Mouse (Mus musculus): Measurements from ENCODE around the gene Tfg.

Tfg gene

DNA sequence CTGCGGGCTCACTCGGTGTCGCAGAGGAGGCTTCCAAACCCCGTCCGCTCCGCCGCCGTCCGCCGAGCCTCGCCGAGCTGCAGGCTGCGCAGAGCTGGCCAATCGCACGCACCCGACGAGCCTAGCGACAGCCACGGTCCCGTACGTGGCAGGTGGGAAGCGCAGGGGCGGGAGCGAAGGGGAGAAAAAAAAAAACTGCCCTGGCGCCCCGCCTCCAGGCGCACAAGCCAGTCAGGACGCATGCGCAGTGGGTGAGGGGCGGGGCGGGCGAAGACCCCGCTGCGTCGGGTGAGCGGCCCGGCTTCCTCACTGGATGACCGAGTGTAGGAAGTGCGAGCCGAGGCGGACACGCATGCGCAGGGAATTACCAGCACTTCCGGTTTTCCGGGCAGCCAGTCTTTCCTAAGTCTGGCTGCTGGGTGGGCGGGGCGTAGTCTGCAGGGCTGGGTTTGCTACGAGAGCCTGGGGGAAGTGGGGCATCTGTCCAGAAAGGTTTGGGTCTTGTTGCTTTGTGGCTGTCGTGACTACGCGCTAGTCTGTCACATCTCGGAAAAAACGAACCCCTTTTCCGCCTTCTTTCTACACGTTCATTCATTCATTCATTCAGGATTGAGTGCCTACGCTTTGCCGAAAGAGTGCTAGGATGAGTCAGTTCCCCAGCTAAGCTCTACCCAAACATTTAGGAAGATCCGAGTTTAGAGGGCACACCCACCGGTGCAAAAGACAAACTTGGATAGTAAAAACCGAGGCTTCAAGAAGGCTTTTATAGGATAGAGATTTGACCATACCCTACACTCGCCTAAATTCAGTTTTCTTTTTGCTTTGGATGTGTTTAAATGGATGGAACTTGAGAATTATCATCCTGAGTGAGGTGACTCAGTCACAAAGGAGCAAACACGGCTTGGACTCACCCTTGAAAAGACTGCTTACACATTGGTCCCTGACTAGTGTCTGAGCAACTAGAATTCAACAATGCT lies at the start of gene Tfg:
Gene Tfg (minus strand): TSS at position 227 of the 977 bp plus-strand sequence.
- Histone ChIP-seq H3K4me3 (replicated peaks; ENCODE audit: low read length) (peak within 1 kb of the TSS; percentile 91), H3K4me1 (replicated peaks; ENCODE audit: low read depth, low read length) (peaks cover 20% of the 10 kb centered on the region), H3K9me3 (ENCODE audit: low read length) (no peaks in the 10 kb centered on the region), H3K36me3 (ENCODE audit: insufficient read depth, low read length) (peaks cover 9% of the 10 kb centered on the region), H3K27me3 (ENCODE audit: insufficient read depth, low read length) (no peaks in the 10 kb centered on the region)
- TF ChIP-seq CTCF (conservative IDR thresholded peaks at IDR 0.05; ENCODE audit: low read length) (no peak), NANOG (IDR thresholded peaks at IDR 0.05; ENCODE audit: borderline replicate concordance, low read length) (no peak), POU5F1 (IDR thresholded peaks at IDR 0.05; ENCODE audit: borderline replicate concordance, low read length) (no peak)

DNA sequence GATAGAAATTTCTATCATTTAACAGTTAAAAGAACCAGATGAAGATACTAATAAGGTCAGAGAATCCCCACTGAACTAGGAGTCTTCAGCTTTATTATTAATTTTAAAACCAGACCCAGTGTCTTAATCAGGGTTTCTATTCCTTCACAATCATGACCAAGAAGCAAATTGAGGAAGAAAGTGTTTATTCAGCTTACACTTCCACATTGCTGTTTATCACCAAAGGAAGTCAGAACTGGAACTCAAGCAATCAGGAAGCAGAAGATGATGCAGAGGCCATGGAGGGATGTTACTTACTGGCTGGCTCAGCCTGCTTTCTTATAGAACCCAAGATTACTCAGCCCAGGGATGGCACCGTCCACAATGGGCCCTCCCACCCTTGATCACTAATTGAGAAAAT lies 11.8 kb upstream of the Tfg start:
- Histone ChIP-seq H3K4me3 (replicated peaks; ENCODE audit: low read length) (no peak overlapping the region), H3K36me3 (ENCODE audit: insufficient read depth, low read length) (no peaks in the 10 kb centered on the region), H3K4me1 (replicated peaks; ENCODE audit: low read depth, low read length) (no peaks in the 10 kb centered on the region), H3K27me3 (ENCODE audit: insufficient read depth, low read length) (no peaks in the 10 kb centered on the region), H3K9me3 (ENCODE audit: low read length) (no peaks in the 10 kb centered on the region)
- TF ChIP-seq POU5F1 (IDR thresholded peaks at IDR 0.05; ENCODE audit: borderline replicate concordance, low read length) (no peak), NANOG (IDR thresholded peaks at IDR 0.05; ENCODE audit: borderline replicate concordance, low read length) (no peak), CTCF (conservative IDR thresholded peaks at IDR 0.05; ENCODE audit: low read length) (no peak)

DNA sequence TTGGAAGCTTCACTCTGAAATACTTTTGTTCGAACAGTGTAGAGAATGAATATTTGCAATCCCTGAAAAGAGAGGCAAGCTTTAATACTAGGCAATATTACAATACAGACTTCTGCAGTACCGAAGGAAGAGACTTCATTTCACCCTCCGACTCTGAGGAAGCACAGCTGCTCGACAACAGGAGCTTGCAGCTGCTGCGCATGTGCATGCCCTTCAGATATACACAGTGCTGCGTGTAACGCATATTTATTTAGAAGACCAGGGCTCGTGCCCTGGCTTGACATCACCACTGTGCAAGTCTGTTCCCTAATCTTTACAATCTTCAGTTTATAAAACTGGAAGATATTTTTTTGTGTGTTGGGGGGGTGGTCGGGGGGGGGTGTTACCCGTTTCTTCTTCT lies 7.7 kb upstream of the Tfg start:
- no peaks in the 10 kb centered on the region for H3K4me1 ChIP-seq (replicated peaks; ENCODE audit: low read depth, low read length)
- TF ChIP-seq CTCF (conservative IDR thresholded peaks at IDR 0.05; ENCODE audit: low read length), result no peak
- TF ChIP-seq NANOG (IDR thresholded peaks at IDR 0.05; ENCODE audit: borderline replicate concordance, low read length), result no peak
- no peak for TF ChIP-seq POU5F1 (IDR thresholded peaks at IDR 0.05; ENCODE audit: borderline replicate concordance, low read length)
- H3K36me3 ChIP-seq (ENCODE audit: insufficient read depth, low read length), result no peaks in the 10 kb centered on the region
- no peaks in the 10 kb centered on the region for H3K27me3 ChIP-seq (ENCODE audit: insufficient read depth, low read length)
- H3K9me3 ChIP-seq (ENCODE audit: low read length), result no peaks in the 10 kb centered on the region
- H3K4me3 ChIP-seq (replicated peaks; ENCODE audit: low read length), result no peak overlapping the region

DNA sequence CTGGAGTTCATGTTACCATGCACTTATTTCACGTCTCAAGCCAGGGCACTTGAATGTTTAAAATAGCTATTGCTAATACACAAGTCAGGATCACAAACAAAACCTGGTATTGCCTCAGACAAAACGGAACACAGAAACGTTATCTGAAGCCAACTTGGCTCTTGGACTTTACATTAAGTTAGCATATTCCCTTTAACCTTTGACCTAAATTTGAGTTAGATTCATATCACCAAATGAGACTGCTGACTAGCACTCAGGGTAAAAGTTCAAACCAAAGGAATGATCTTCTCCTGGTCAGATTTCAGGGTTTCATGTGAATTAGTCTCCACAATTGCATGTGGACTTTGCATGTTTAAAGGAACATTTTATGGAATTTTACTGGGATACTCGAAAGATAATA lies 5.1 kb upstream of the Tfg start:
- no peak for TF ChIP-seq POU5F1 (IDR thresholded peaks at IDR 0.05; ENCODE audit: borderline replicate concordance, low read length)
- no peak for TF ChIP-seq CTCF (conservative IDR thresholded peaks at IDR 0.05; ENCODE audit: low read length)
- TF ChIP-seq NANOG (IDR thresholded peaks at IDR 0.05; ENCODE audit: borderline replicate concordance, low read length), result no peak
- Histone ChIP-seq H3K27me3 (ENCODE audit: insufficient read depth, low read length) (no peaks in the 10 kb centered on the region), H3K4me1 (replicated peaks; ENCODE audit: low read depth, low read length) (peaks cover 9% of the 10 kb centered on the region), H3K9me3 (ENCODE audit: low read length) (no peaks in the 10 kb centered on the region), H3K36me3 (ENCODE audit: insufficient read depth, low read length) (no peaks in the 10 kb centered on the region), H3K4me3 (replicated peaks; ENCODE audit: low read length) (no peak overlapping the region)

DNA sequence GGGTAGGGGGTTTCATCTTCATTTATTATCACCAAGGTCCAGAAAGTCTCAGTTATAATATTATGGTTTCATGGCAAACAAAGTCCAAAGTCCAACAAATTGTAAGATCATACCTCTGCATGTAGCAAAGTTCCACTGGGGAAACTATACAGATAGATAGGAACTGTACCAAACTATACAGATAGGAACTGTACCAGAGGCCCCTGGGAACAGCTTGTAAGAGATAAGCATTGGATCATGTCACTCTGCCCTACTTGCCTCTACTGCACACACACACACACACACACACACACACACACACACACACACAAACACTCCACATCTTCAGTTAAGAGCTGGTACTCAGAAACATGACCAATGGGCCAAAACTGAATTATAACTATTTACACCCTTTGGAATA lies 1.8 kb upstream of the Tfg start:
- Histone ChIP-seq H3K27me3 (ENCODE audit: insufficient read depth, low read length) (no peaks in the 10 kb centered on the region), H3K4me3 (replicated peaks; ENCODE audit: low read length) (no peak overlapping the region), H3K4me1 (replicated peaks; ENCODE audit: low read depth, low read length) (peaks cover 20% of the 10 kb centered on the region), H3K9me3 (ENCODE audit: low read length) (no peaks in the 10 kb centered on the region), H3K36me3 (ENCODE audit: insufficient read depth, low read length) (no peaks in the 10 kb centered on the region)
- TF ChIP-seq NANOG (IDR thresholded peaks at IDR 0.05; ENCODE audit: borderline replicate concordance, low read length), result no peak
- TF ChIP-seq POU5F1 (IDR thresholded peaks at IDR 0.05; ENCODE audit: borderline replicate concordance, low read length), result no peak
- TF ChIP-seq CTCF (conservative IDR thresholded peaks at IDR 0.05; ENCODE audit: low read length), result no peak

DNA sequence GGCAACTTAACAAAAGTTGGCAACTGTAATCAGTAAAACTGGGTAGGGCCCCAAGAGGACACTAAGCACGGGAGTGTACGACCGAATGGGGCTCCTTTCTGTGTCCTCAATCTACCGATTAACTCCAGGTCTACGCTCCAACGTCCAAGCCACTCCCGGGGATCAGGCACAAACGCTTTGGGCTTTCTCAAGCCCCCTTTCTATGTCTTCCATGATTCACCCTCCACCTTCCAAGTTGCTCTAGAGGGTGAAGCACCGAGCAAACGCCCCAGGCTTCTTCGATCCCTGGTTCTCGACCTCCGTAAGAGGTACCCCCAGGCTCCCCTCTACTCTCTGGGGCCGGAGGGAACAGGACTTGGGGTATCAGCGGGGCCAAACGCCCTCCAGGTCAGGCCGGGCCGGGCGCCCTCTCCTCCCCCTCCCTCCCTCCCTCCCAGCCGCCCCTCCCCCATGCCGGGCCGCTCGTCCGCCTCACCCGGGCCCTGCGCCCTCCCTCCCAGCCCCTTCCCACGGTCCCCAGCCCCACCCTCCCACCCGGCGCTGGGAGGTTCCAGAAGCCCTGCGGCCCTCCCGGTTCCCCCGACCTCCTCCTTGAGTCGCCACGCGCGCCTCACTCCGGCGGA lies 582 bp downstream of the Tfg start:
- Histone ChIP-seq H3K36me3 (ENCODE audit: insufficient read depth, low read length) (peaks cover 17% of the 10 kb centered on the region), H3K4me3 (replicated peaks; ENCODE audit: low read length) (peak overlapping the region; percentile 91), H3K9me3 (ENCODE audit: low read length) (no peaks in the 10 kb centered on the region), H3K4me1 (replicated peaks; ENCODE audit: low read depth, low read length) (peaks cover 20% of the 10 kb centered on the region), H3K27me3 (ENCODE audit: insufficient read depth, low read length) (no peaks in the 10 kb centered on the region)
- no peak for TF ChIP-seq CTCF (conservative IDR thresholded peaks at IDR 0.05; ENCODE audit: low read length)
- TF ChIP-seq POU5F1 (IDR thresholded peaks at IDR 0.05; ENCODE audit: borderline replicate concordance, low read length), result no peak
- TF ChIP-seq NANOG (IDR thresholded peaks at IDR 0.05; ENCODE audit: borderline replicate concordance, low read length), result no peak

DNA sequence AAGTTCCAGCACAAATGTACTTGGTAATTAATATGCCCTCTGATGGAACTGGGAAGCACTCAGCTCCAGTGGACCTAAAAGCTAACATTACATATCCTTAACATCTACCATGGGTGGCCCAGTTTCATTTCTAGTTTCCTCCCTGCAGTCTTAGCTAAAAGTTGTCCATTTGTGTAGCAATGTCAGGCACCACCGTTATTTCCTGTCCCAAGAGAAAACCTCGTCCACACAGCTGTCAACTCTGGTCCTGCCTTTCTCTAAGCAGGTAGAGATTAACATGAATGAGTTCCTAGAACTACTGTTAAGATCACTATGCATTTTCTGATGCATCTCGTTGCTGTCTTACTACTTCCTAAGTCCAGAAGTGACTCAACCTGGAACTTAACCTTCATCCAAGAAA lies 1.6 kb downstream of the Tfg start:
- TF ChIP-seq NANOG (IDR thresholded peaks at IDR 0.05; ENCODE audit: borderline replicate concordance, low read length) (no peak), CTCF (conservative IDR thresholded peaks at IDR 0.05; ENCODE audit: low read length) (no peak), POU5F1 (IDR thresholded peaks at IDR 0.05; ENCODE audit: borderline replicate concordance, low read length) (no peak)
- H3K4me1 ChIP-seq (replicated peaks; ENCODE audit: low read depth, low read length), result peaks cover 20% of the 10 kb centered on the region
- H3K36me3 ChIP-seq (ENCODE audit: insufficient read depth, low read length), result peaks cover 28% of the 10 kb centered on the region
- peak overlapping the region; percentile 91 for H3K4me3 ChIP-seq (replicated peaks; ENCODE audit: low read length)
- H3K9me3 ChIP-seq (ENCODE audit: low read length), result no peaks in the 10 kb centered on the region
- no peaks in the 10 kb centered on the region for H3K27me3 ChIP-seq (ENCODE audit: insufficient read depth, low read length)

DNA sequence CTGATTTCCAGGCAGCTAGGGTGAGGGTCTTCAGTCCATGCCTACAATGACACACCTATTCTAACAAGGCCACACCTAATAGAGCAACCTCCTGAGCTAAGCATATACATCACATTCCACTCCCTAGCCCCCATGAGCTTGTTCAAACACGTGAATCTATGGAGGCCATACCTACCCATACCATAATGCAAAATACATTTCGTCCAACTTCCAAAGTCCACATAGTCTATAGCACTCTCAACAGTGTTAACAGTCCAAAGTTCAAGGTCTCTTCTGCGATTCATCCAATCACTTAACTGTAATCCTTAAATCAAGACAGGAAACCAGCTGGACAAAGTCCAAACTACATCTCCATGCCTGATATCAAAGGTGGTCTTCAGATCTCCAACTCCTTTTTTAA lies 7.2 kb downstream of the Tfg start:
- Histone ChIP-seq H3K27me3 (ENCODE audit: insufficient read depth, low read length) (no peaks in the 10 kb centered on the region), H3K4me3 (replicated peaks; ENCODE audit: low read length) (no peak overlapping the region), H3K4me1 (replicated peaks; ENCODE audit: low read depth, low read length) (no peaks in the 10 kb centered on the region), H3K36me3 (ENCODE audit: insufficient read depth, low read length) (peaks cover 68% of the 10 kb centered on the region), H3K9me3 (ENCODE audit: low read length) (no peaks in the 10 kb centered on the region)
- TF ChIP-seq POU5F1 (IDR thresholded peaks at IDR 0.05; ENCODE audit: borderline replicate concordance, low read length), result no peak
- no peak for TF ChIP-seq CTCF (conservative IDR thresholded peaks at IDR 0.05; ENCODE audit: low read length)
- TF ChIP-seq NANOG (IDR thresholded peaks at IDR 0.05; ENCODE audit: borderline replicate concordance, low read length), result no peak
